Mouse (Mus musculus) myocyte (in vitro differentiated cells): ENCODE measurements around the gene Slc15a1. TPM values are rescaled to one million over a fixed set of nuclear protein-coding genes. Genes with fewer than 3 reads are reported as not detected.

Experiments used
- H3K27me3 ChIP-seq: one replicate; pipeline ENCODE4 v1.6.1; 2011; ENCODE audit not compliant: control insufficient read depth, insufficient read depth, insufficient read length
- H3K36me3 ChIP-seq: one replicate; pipeline ENCODE4 v1.6.1; 2011; ENCODE audit not compliant: control insufficient read depth, insufficient read depth
- H3K4me2 ChIP-seq: one replicate; pipeline ENCODE4 v1.6.1; 2011; ENCODE audit warnings: low read depth, control low read depth
- H3K4me3 ChIP-seq: one replicate; pipeline ENCODE4 v1.5.1; 2011; ENCODE audit warnings: mild to moderate bottlenecking, control low read depth, moderate library complexity
- H3K79me2 ChIP-seq: one replicate; pipeline ENCODE4 v1.6.1; 2011; ENCODE audit not compliant: control insufficient read depth, insufficient read depth
- H3ac ChIP-seq: one replicate; pipeline ENCODE4 v1.6.1; 2011; ENCODE audit not compliant: control insufficient read depth, insufficient read length
- CEBPB ChIP-seq: IDR thresholded peaks from 2 replicates; pipeline ENCODE4 v1.6.1; 2011; ENCODE audit warnings: mild to moderate bottlenecking, moderate library complexity; ENCODE audit not compliant: poor library complexity, insufficient read depth, severe bottlenecking
- E2F4 ChIP-seq: IDR thresholded peaks from one replicate; pipeline ENCODE4 v1.6.1; 2011; ENCODE audit warnings: mild to moderate bottlenecking, control low read depth, moderate library complexity; ENCODE audit not compliant: insufficient read depth
- MAX ChIP-seq: IDR thresholded peaks from one replicate; pipeline ENCODE4 v1.6.1; 2011; ENCODE audit warnings: low read depth, mild to moderate bottlenecking, control low read depth
- MYOD1 ChIP-seq, 3 experiments: IDR thresholded peaks; one replicate each; pipeline ENCODE4 v1.6.1; 2011; ENCODE audit warnings: control low read depth in 2 of 3, low read depth in 2 of 3, mild to moderate bottlenecking in 2 of 3, moderate library complexity in 1 of 3; ENCODE audit not compliant: insufficient read length in 2 of 3, control insufficient read depth in 1 of 3
- MYOG ChIP-seq, 3 experiments: IDR thresholded peaks; one replicate each; pipeline ENCODE4 v1.6.1; 2011; ENCODE audit warnings: control low read depth in 2 of 3, low read depth in 2 of 3, mild to moderate bottlenecking in 2 of 3; ENCODE audit not compliant: insufficient read length in 2 of 3, control insufficient read depth in 1 of 3, insufficient read depth in 1 of 3
- POLR2A ChIP-seq: IDR thresholded peaks from one replicate; pipeline ENCODE4 v1.6.1; 2011; ENCODE audit warnings: low read depth, mild to moderate bottlenecking, control low read depth, moderate library complexity; ENCODE audit not compliant: insufficient read length
- POLR2AphosphoS2 ChIP-seq: IDR thresholded peaks from one replicate; pipeline ENCODE4 v1.6.1; 2011; ENCODE audit warnings: low read depth, control low read depth; ENCODE audit not compliant: insufficient read length
- REST ChIP-seq: IDR thresholded peaks from one replicate; pipeline ENCODE4 v1.6.1; 2011; ENCODE audit warnings: mild to moderate bottlenecking, control low read depth, moderate library complexity; ENCODE audit not compliant: insufficient read depth, insufficient read length
- SRF ChIP-seq: IDR thresholded peaks from one replicate; pipeline ENCODE4 v1.6.1; 2011; ENCODE audit warnings: low read depth; ENCODE audit not compliant: control insufficient read depth, insufficient read length
- TCF12 ChIP-seq: IDR thresholded peaks from one replicate; pipeline ENCODE4 v1.6.1; 2011; ENCODE audit warnings: mild to moderate bottlenecking, control low read depth; ENCODE audit not compliant: poor library complexity, insufficient read depth, severe bottlenecking
- TCF3 ChIP-seq: IDR thresholded peaks from one replicate; pipeline ENCODE4 v1.6.1; 2011; ENCODE audit warnings: low read depth, control low read depth; ENCODE audit not compliant: insufficient read length
- USF1 ChIP-seq: IDR thresholded peaks from one replicate; pipeline ENCODE4 v1.6.1; 2011; ENCODE audit warnings: low read depth, mild to moderate bottlenecking, control low read depth, moderate library complexity
- polyA plus RNA-seq: library from polyadenylated mRNA; unstranded; fragments of >200 nt; fragmentation: generic; extraction: Trizol; gene quantifications from one replicate; pipeline ENCODE4 v1.2.1, GENCODE M21; 2012; ENCODE audit warnings: missing spikeins

Gene Slc15a1
- polyA plus RNA-seq, 1 experiment = not detected

DNA sequence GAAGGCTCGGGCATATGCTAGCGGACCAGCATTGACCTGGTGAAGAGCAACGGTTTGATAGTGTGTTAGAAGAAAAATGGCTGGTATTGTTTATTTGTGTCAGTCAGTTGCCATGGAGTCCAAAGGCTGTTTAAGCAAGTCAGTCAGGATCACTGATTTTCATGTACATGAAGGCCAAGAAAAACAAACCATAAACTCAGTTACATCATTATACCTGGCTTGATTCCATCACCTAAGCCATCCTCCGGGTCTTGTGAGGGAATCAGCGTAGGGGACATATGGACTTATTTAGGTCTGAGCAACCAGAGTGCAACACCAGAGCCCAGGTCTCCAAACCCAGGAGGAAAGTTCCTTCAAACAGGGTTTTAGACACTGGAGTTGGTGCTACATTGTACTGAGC lies 41.6 kb upstream of the Slc15a1 start:
- TF ChIP-seq MAX (no peak), TCF12 (no peak), POLR2AphosphoS2 (no peak), REST (no peak), POLR2A (no peak), MYOG (IDR thresholded peaks at IDR 0.05; ENCODE audit: control insufficient read depth in 1 of 3, insufficient read depth in 1 of 3, insufficient read length in 2 of 3, low read depth in 2 of 3) (no peak), CEBPB (no peak), USF1 (no peak), MYOD1 (IDR thresholded peaks at IDR 0.05; ENCODE audit: control insufficient read depth in 1 of 3, insufficient read length in 2 of 3, low read depth in 2 of 3) (no peak), E2F4 (no peak), TCF3 (no peak), SRF (no peak)
- Histone ChIP-seq H3K4me3 (no peak overlapping the region), H3ac (no peak overlapping the region), H3K79me2 (no peaks in the 10 kb centered on the region), H3K27me3 (no peaks in the 10 kb centered on the region), H3K4me2 (no peak overlapping the region), H3K36me3 (no peaks in the 10 kb centered on the region)

DNA sequence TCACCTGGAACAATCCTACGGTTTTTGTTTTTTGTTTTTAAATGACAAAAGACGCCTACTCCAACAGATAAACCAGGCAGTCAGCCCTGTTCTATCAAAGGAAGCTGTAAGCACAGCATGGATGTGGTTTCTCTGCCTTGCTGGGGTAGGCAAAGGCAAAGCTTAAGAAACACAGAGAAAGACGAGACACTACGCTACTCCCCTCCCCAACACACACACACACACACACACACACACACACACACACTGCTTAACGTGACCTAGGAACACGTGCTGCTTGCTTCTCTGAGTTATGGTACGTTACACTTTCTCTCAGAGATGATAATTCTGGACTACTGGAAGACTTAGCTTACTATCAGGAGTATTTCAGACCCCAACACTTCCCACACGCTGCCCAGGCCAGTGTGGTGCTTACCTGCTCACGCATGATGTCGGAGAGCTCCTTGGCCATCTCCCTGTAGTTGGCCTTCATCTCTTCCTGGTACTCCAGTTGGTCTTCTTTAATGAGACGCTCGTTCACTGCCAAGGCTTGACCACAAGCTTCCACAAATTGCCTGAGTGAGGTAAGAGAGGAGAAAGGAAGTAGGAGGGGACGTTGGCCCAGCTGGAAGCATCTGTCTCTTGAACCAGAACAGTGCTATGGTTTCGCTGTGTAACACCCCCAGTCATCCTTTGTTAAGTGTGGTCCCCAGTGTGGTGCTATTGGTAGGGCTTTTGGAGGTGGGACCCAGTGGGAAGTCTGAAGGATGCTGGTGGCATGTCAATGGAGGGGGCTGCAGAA lies 40.7 kb upstream of the Slc15a1 start:
- H3ac ChIP-seq = no peak overlapping the region
- TF ChIP-seq TCF3 = no peak
- TF ChIP-seq POLR2AphosphoS2 = no peak
- no peak for TF ChIP-seq TCF12
- no peak for TF ChIP-seq SRF
- no peak for TF ChIP-seq E2F4
- H3K79me2 ChIP-seq = no peaks in the 10 kb centered on the region
- H3K27me3 ChIP-seq = no peaks in the 10 kb centered on the region
- H3K36me3 ChIP-seq = no peaks in the 10 kb centered on the region
- H3K4me3 ChIP-seq = no peak overlapping the region
- H3K4me2 ChIP-seq = no peak overlapping the region

DNA sequence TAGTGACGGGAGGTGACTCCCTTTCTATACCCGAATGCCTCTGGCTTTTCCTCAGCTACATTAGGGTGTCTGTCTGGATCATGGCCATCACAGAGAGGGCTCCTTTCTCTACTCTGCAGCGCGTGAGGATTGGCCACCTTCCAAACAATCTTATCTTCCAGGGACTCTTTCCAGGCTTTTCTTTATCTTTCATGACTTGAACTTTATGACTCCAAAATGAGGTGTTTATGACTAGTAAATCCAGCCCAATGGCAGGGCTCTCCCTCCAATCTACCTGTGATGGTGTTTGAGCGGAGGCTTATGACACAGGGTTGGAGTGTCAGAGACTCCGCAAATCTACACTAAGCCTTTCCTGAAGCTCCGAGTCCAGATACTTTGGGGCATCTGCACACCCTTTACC lies 36.2 kb upstream of the Slc15a1 start:
- Histone ChIP-seq H3K4me3 (no peak overlapping the region), H3K36me3 (no peaks in the 10 kb centered on the region), H3ac (no peak overlapping the region), H3K4me2 (no peak overlapping the region), H3K27me3 (no peaks in the 10 kb centered on the region), H3K79me2 (no peaks in the 10 kb centered on the region)
- TF ChIP-seq USF1 (no peak), CEBPB (no peak), TCF12 (no peak), MYOD1 (IDR thresholded peaks at IDR 0.05; ENCODE audit: control insufficient read depth in 1 of 3, insufficient read length in 2 of 3, low read depth in 2 of 3) (no peak), POLR2A (no peak), REST (no peak), POLR2AphosphoS2 (no peak), TCF3 (no peak), SRF (no peak)

DNA sequence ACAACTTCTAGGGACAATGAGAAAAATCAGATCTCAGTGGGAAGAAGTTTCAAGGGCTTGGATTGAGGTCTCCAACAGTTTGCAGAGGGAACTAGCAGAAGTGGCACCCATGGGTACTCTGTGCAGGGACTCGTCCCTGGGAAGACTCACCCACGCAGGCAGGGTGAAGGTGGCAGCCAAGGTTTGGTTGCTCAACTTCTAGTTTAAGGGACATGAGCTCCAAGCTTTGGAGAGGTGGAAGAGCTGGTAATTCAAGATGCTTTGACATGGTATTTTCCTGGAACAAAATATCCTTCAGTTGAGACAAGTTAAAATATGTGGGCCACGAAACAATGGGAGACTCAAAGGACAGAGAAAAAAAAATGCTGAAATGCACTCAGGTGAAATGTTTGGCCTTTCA lies 29.4 kb upstream of the Slc15a1 start:
- H3ac ChIP-seq = no peak overlapping the region
- no peak overlapping the region for H3K4me3 ChIP-seq
- H3K79me2 ChIP-seq = no peaks in the 10 kb centered on the region
- no peaks in the 10 kb centered on the region for H3K36me3 ChIP-seq
- H3K27me3 ChIP-seq = no peaks in the 10 kb centered on the region
- TF ChIP-seq POLR2A = no peak
- no peak for TF ChIP-seq MYOG (IDR thresholded peaks at IDR 0.05; ENCODE audit: control insufficient read depth in 1 of 3, insufficient read depth in 1 of 3, insufficient read length in 2 of 3, low read depth in 2 of 3)
- no peak for TF ChIP-seq TCF3
- TF ChIP-seq USF1 = no peak
- TF ChIP-seq POLR2AphosphoS2 = no peak
- no peak overlapping the region for H3K4me2 ChIP-seq

DNA sequence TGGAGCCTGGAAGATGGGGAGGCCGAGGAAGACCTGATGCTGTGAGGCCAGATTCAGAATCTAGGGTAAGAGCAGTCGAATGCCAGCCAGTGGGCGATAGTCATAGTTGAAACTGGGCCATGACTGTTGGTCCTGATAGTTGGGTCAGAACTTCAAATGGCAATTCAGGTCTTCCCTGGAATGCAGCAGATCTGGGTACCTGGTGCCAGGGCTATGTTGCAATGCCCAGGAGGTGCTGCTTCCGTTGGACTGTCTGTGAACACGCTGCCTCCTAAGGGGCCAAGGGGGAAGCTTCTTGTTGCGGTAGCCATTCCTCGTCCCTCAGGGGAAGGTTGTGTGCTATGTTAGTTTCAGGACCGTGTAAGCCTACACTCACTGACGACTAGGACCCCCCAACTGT lies 25.8 kb upstream of the Slc15a1 start:
- Histone ChIP-seq H3K36me3 (no peaks in the 10 kb centered on the region), H3K27me3 (no peaks in the 10 kb centered on the region), H3K4me2 (no peak overlapping the region), H3ac (no peak overlapping the region), H3K4me3 (no peak overlapping the region), H3K79me2 (no peaks in the 10 kb centered on the region)
- TF ChIP-seq CEBPB (no peak), TCF3 (no peak), E2F4 (no peak), REST (no peak), POLR2AphosphoS2 (no peak), POLR2A (no peak)
